Mouse (Mus musculus): ENCODE results near the gene Zfp36l2. TPM values are rescaled to one million over a fixed set of nuclear protein-coding genes. Genes with fewer than 3 reads are reported as not detected.
A peak's percentile ranks its signal among the peaks of the same experiment; 100 is the strongest.

The Zfp36l2 gene
- total and polyA plus RNA-seq, 3 experiments = 8.9 to 24.2 (median 9.0) TPM

DNA sequence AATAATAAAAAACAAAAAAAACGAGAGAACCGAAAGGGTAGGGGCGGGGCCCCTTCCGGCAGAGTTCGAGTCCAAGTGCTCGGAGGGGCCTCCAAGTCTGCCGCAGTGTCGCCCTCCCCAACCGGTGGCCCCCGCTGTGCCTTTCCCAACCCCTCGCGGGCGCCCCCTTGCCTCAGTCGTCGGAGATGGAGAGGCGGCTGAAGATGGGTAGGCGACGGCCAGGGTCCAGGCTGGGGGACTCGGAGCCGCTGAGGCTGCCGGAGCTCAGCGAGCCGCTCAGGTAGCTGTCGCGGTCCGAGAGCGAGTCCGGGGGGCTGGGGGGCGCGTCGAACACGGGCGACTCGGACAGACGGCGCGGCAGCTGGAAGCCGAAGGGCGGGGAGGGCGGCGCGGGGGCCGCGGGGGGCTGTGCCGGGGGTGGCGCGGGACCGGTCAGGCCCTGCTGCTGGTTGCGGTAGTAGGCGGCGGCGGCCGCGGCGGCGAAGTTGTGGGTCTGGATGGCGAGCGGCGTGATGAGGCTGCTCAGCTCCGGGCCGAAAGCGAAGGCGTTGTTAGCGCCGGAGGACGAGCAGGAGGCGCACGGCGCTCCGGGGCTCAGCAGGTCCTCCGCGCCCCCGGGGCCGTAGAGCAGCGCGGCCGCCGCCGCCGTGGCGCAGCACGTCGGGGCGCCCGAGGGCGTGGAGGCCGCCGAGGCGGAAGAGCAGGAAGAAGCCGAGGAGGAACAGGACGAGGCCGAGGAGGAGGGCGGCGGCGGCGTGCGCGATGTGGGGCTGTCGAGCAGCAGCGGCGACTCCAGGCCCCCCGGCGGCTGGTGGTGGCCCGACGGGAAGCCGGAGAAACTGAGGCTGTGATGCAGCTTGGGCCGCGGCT is 1.9 kb downstream of the Zfp36l2 start:
- TF ChIP-seq CTCF (conservative IDR thresholded peaks at IDR 0.05 in 1 of 2, IDR thresholded peaks at IDR 0.05 in 1 of 2; ENCODE audit: low read depth in 2 of 2, low read length in 2 of 2) (peak in 1 of 2 experiments; percentile 54; a peak in 2 of 4 replicates), MAZ (IDR thresholded peaks at IDR 0.05; ENCODE audit: low read depth, low read length) (peak; percentile 57; the same call in 1 of the 2 replicates), UBTF (IDR thresholded peaks at IDR 0.05; ENCODE audit: low read depth, low read length) (peak; percentile 23; the same call in 1 of the 2 replicates), TBP (conservative IDR thresholded peaks at IDR 0.05; ENCODE audit: low read depth, low read length) (no peak), SMC3 (IDR thresholded peaks at IDR 0.05; ENCODE audit: low read depth, low read length) (peak; percentile 35), ELF1 (IDR thresholded peaks at IDR 0.05; ENCODE audit: low read depth, low read length) (0 out of 2 replicates have a peak, but pooled peaks have one; percentile 22), SIN3A (IDR thresholded peaks at IDR 0.05; ENCODE audit: low read length) (0 out of 2 replicates have a peak, but pooled peaks have one; percentile 12), JUN (IDR thresholded peaks at IDR 0.05; ENCODE audit: insufficient read depth, low read depth, low read length) (no peak), ZNF384 (IDR thresholded peaks at IDR 0.05; ENCODE audit: low read depth, low read length) (no peak)

GRCm38 (mm10) chr17:84185011-84185411 is 2.7 kb downstream of the Zfp36l2 start:
- H3K36me3 ChIP-seq (replicated peaks in 1 of 2; ENCODE audit: control insufficient read depth in 1 of 2, insufficient read depth in 1 of 2, low read length in 1 of 2) = peaks cover 0 to 35% of the 10 kb centered on the region in 2 experiments
- peak overlapping the region; percentile 76 for H3K9ac ChIP-seq (ENCODE audit: insufficient read depth, low read depth)
- H3K4me3 ChIP-seq (replicated peaks in 1 of 3; ENCODE audit: low read depth in 2 of 3, low read length in 2 of 3, poor library complexity in 1 of 3) = peak overlapping the region; percentile 46 to 55 (median 52)
- peak overlapping the region; percentile 69 for H3K4me2 ChIP-seq (ENCODE audit: insufficient read depth, low read depth, poor library complexity, severe bottlenecking)
- H3K79me2 ChIP-seq (replicated peaks; ENCODE audit: control insufficient read depth, extremely low read depth, insufficient read depth, poor library complexity, severe bottlenecking) = peaks cover 19% of the 10 kb centered on the region
- no peak for DNase-seq (ENCODE audit: extremely low read depth)
- H3K4me1 ChIP-seq (ENCODE audit: control insufficient read depth in 1 of 2, insufficient read depth in 2 of 2) = peaks cover 3 to 41% of the 10 kb centered on the region in 2 experiments; a peak in 3 of 4 replicates
- TF ChIP-seq EP300 (IDR thresholded peaks at IDR 0.05; ENCODE audit: low read length) = no peak
- no peak for TF ChIP-seq PAX5 (IDR thresholded peaks at IDR 0.05; ENCODE audit: low read length)
- no peak for TF ChIP-seq CHD1 (IDR thresholded peaks at IDR 0.05; ENCODE audit: low read depth, low read length)
- TF ChIP-seq TBP (conservative IDR thresholded peaks at IDR 0.05; ENCODE audit: low read depth, low read length) = no peak
- TF ChIP-seq MXI1 (IDR thresholded peaks at IDR 0.05; ENCODE audit: low read depth, low read length) = no peak
- no peak for TF ChIP-seq SIN3A (IDR thresholded peaks at IDR 0.05; ENCODE audit: low read length)
- TF ChIP-seq JUN (IDR thresholded peaks at IDR 0.05; ENCODE audit: insufficient read depth, low read depth, low read length) = no peak
- TF ChIP-seq CTCF (conservative IDR thresholded peaks at IDR 0.05 in 1 of 2, IDR thresholded peaks at IDR 0.05 in 1 of 2; ENCODE audit: low read depth in 2 of 2, low read length in 2 of 2) = no peak
- in situ Hi-C loops (cut with MboI; ENCODE audit: low pct_ligation_motif_present, low pct_unique_long_range_greater_than_20kb, low sequenced_read_pairs) (no loop called here), dilution Hi-C loops (cut with MboI; ENCODE audit: extremely low pct_ligation_motif_present, extremely low pct_unique_long_range_greater_than_20kb, low sequenced_read_pairs) (no loop called here)
- no peak overlapping the region for H3K27ac ChIP-seq (ENCODE audit: insufficient read depth, low read depth)
- no peaks in the 10 kb centered on the region for H3K27me3 ChIP-seq (replicated peaks)
- H3K9me3 ChIP-seq (replicated peaks; ENCODE audit: low read length) = peaks cover 10% of the 10 kb centered on the region

More for the DNA sequence above, 1.9 kb downstream of the Zfp36l2 start:
- in situ Hi-C loops (cut with MboI; ENCODE audit: low pct_ligation_motif_present, low pct_unique_long_range_greater_than_20kb, low sequenced_read_pairs) = no loop called here
- Histone ChIP-seq H3K9me3 (replicated peaks; ENCODE audit: low read length) (peaks cover 10% of the 10 kb centered on the region), H3K4me3 (replicated peaks in 1 of 3; ENCODE audit: low read depth in 2 of 3, low read length in 2 of 3, poor library complexity in 1 of 3) (peak overlapping the region; percentile 66 to 79 (median 73)), H3K9ac (ENCODE audit: insufficient read depth, low read depth) (peak overlapping the region; percentile 75), H3K4me2 (ENCODE audit: insufficient read depth, low read depth, poor library complexity, severe bottlenecking) (peak overlapping the region; percentile 25; the same call in 1 of the 2 replicates), H3K4me1 (ENCODE audit: control insufficient read depth in 1 of 2, insufficient read depth in 2 of 2) (peaks cover 3 to 39% of the 10 kb centered on the region in 2 experiments; a peak in 3 of 4 replicates), H3K36me3 (replicated peaks in 1 of 2; ENCODE audit: control insufficient read depth in 1 of 2, insufficient read depth in 1 of 2, low read length in 1 of 2) (peaks cover 5 to 43% of the 10 kb centered on the region in 2 experiments), H3K27me3 (replicated peaks) (no peaks in the 10 kb centered on the region), H3K79me2 (replicated peaks; ENCODE audit: control insufficient read depth, extremely low read depth, insufficient read depth, poor library complexity, severe bottlenecking) (peaks cover 19% of the 10 kb centered on the region), H3K27ac (ENCODE audit: insufficient read depth, low read depth) (peak overlapping the region; percentile 82; the same call in 1 of the 2 replicates)
- dilution Hi-C loops (cut with MboI; ENCODE audit: extremely low pct_ligation_motif_present, extremely low pct_unique_long_range_greater_than_20kb, low sequenced_read_pairs) = no loop called here
- no peak for DNase-seq (ENCODE audit: extremely low read depth)
